Mouse (Mus musculus) G1E (cell line): ENCODE measurements around the gene Gnat1.

Experiments used
- CTCF ChIP-seq: IDR thresholded peaks from 2 replicates; pipeline ENCODE4 v1.5.1; 2012; ENCODE audit warnings: low read depth, low read length, inconsistent platforms, mixed read lengths
- GATA1 ChIP-seq: IDR thresholded peaks from 2 replicates; pipeline ENCODE4 v1.6.1; 2012; ENCODE audit warnings: borderline replicate concordance, low read length, inconsistent platforms, mixed read lengths
- GATA2 ChIP-seq: IDR thresholded peaks from 2 replicates; pipeline ENCODE4 v1.6.1; 2012; ENCODE audit warnings: low read depth, low read length, inconsistent platforms, borderline replicate concordance
- POLR2AphosphoS5 ChIP-seq: IDR thresholded peaks from 2 replicates; pipeline ENCODE4 v1.6.1; 2012; ENCODE audit warnings: low read depth, low read length, inconsistent platforms; ENCODE audit not compliant: insufficient replicate concordance
- TAL1 ChIP-seq: conservative IDR thresholded peaks from 2 replicates; pipeline ENCODE4 v1.6.1; 2012; ENCODE audit warnings: low read depth, low read length, inconsistent platforms, mixed read lengths

GRCm38 (mm10) chr9:107646975-107647374 lies 32.5 kb downstream of the Gnat1 start:
- no peak for TF ChIP-seq TAL1
- no peak for TF ChIP-seq CTCF
- no peak for TF ChIP-seq GATA1
- TF ChIP-seq POLR2AphosphoS5, result no peak
- no peak for TF ChIP-seq GATA2
